Mouse (Mus musculus): Measurements from ENCODE around the gene Cdk5rap1. TPM values are rescaled to one million over a fixed set of nuclear protein-coding genes. Genes with fewer than 3 reads are reported as not detected.

The Cdk5rap1 gene
- 30.6 and 32.0 TPM in 2 replicates for total RNA-seq (2012; rRNA removed)
- 43.5 and 50.2 TPM in 2 replicates for total RNA-seq (2014; rRNA removed)
- polyA plus RNA-seq (2012; ENCODE audit: insufficient read length, low read depth): 25.8 and 26.4 TPM in 2 replicates

DNA sequence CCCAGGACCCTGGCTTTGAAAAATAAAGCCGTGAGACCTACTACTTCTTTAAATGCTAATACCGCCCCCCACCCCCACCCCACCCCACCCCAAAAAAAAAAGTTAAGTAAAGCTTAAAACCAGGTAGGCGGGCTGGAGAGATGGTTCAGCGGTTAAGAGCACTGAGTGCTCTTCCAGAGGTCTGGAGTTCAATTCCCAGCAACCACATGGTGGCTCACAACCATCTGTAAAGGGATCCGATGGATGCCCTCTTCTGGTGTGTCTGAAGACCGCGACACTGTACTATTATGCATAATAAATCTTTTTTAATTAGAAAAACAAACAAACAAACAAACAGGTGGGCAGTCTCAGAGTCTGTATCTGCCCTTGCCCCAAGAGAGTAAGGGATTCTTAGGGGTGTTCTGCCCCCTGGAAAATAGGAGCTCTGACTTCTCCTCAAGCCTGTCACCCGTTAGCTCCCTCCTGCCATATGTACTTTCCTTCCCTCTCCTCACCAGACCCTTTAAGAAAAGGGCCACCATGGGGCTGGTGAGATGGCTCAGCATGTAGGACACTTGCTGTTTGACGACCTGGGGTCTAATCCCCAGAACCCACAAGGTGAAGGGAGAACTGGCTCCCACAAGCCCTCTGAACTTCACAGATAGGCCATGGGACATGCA lies at the start of gene Cdk5rap1:
Gene Cdk5rap1 (minus strand): TSS at position 169 of the 659 bp plus-strand sequence.
- Histone ChIP-seq H3K27me3 (replicated peaks) (no peaks in the 10 kb centered on the region), H3K4me2 (ENCODE audit: insufficient read depth, low read depth, poor library complexity, severe bottlenecking) (peak within 1 kb of the TSS; percentile 68), H3K4me1 (ENCODE audit: control insufficient read depth in 1 of 2, insufficient read depth in 2 of 2) (peaks cover 17 to 55% of the 10 kb centered on the region in 2 experiments), H3K27ac (ENCODE audit: insufficient read depth, low read depth) (peak within 1 kb of the TSS; percentile 65), H3K4me3 (replicated peaks in 1 of 3; ENCODE audit: low read depth in 2 of 3, low read length in 2 of 3, poor library complexity in 1 of 3) (peak within 1 kb of the TSS; percentile 86 to 97 (median 96)), H3K9me3 (replicated peaks; ENCODE audit: low read length) (no peaks in the 10 kb centered on the region), H3K79me2 (replicated peaks; ENCODE audit: control insufficient read depth, extremely low read depth, insufficient read depth, poor library complexity, severe bottlenecking) (0 out of 2 replicates have a peak, but pooled peaks cover 2% of the 10 kb centered on the region), H3K36me3 (replicated peaks in 1 of 2; ENCODE audit: control insufficient read depth in 1 of 2, insufficient read depth in 1 of 2, low read length in 1 of 2) (peaks cover 10 to 27% of the 10 kb centered on the region in 2 experiments), H3K9ac (ENCODE audit: insufficient read depth, low read depth) (peak within 1 kb of the TSS; percentile 98)
- DNase-seq (ENCODE audit: extremely low read depth): no peak
- TF ChIP-seq E2F4 (IDR thresholded peaks at IDR 0.05; ENCODE audit: insufficient replicate concordance, low read depth, low read length): no peak
- TF ChIP-seq GABPA (IDR thresholded peaks at IDR 0.05; ENCODE audit: insufficient replicate concordance, low read depth, low read length): no peak
- TF ChIP-seq ZC3H11A (IDR thresholded peaks at IDR 0.05; ENCODE audit: low read depth, low read length): no peak
- no peak for TF ChIP-seq MAX (IDR thresholded peaks at IDR 0.05; ENCODE audit: low read length)
- no peak for TF ChIP-seq USF1 (IDR thresholded peaks at IDR 0.05; ENCODE audit: low read depth, low read length)
- dilution Hi-C loops (cut with MboI; ENCODE audit: extremely low pct_ligation_motif_present, extremely low pct_unique_long_range_greater_than_20kb, low sequenced_read_pairs) (no loop called here), in situ Hi-C loops (cut with MboI; ENCODE audit: low pct_ligation_motif_present, low pct_unique_long_range_greater_than_20kb, low sequenced_read_pairs) (no loop called here)

DNA sequence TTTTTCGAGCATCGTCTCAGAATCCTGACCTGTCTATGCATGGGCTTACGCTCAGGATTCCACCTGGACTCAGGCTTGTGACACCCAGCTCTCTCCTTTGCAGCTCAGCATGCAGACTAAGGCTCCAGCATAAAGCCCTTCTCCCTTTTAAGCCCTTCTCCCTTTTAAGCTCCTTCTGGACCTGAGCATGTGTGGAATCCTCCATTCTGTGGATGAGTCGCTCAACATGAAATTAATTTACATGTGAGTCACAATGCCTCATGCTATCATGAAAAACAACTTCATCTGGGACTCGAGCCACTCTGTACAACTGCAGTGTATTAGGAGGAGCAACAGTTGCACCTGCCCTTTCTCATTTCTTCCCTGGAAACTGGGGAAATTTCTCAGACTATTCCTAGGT lies 49.4 kb upstream of the Cdk5rap1 start:
- no peaks in the 10 kb centered on the region for H3K36me3 ChIP-seq (replicated peaks in 1 of 2; ENCODE audit: control insufficient read depth in 1 of 2, insufficient read depth in 1 of 2, low read length in 1 of 2)
- H3K4me1 ChIP-seq (ENCODE audit: control insufficient read depth in 1 of 2, insufficient read depth in 2 of 2): peaks cover under 1 to 6% of the 10 kb centered on the region in 2 experiments
- no peak overlapping the region for H3K27ac ChIP-seq (ENCODE audit: insufficient read depth, low read depth)
- peaks cover 5% of the 10 kb centered on the region for H3K9me3 ChIP-seq (replicated peaks; ENCODE audit: low read length)
- H3K9ac ChIP-seq (ENCODE audit: insufficient read depth, low read depth): no peak overlapping the region
- H3K27me3 ChIP-seq (replicated peaks): peaks cover 1% of the 10 kb centered on the region
- DNase-seq (ENCODE audit: extremely low read depth): no peak
- no peak overlapping the region for H3K4me2 ChIP-seq (ENCODE audit: insufficient read depth, low read depth, poor library complexity, severe bottlenecking)
- in situ Hi-C loops (cut with MboI; ENCODE audit: low pct_ligation_motif_present, low pct_unique_long_range_greater_than_20kb, low sequenced_read_pairs) (no loop called here), dilution Hi-C loops (cut with MboI; ENCODE audit: extremely low pct_ligation_motif_present, extremely low pct_unique_long_range_greater_than_20kb, low sequenced_read_pairs) (no loop called here)
- H3K79me2 ChIP-seq (replicated peaks; ENCODE audit: control insufficient read depth, extremely low read depth, insufficient read depth, poor library complexity, severe bottlenecking): no peaks in the 10 kb centered on the region
- no peak overlapping the region for H3K4me3 ChIP-seq (replicated peaks in 1 of 3; ENCODE audit: low read depth in 2 of 3, low read length in 2 of 3, poor library complexity in 1 of 3)
- TF ChIP-seq MEF2A (IDR thresholded peaks at IDR 0.05; ENCODE audit: borderline replicate concordance, low read depth, low read length) (no peak), PAX5 (IDR thresholded peaks at IDR 0.05; ENCODE audit: low read length) (no peak), CHD2 (IDR thresholded peaks at IDR 0.05; ENCODE audit: low read length) (no peak), ZC3H11A (IDR thresholded peaks at IDR 0.05; ENCODE audit: low read depth, low read length) (no peak)

- no peaks in the 10 kb centered on the region for H3K79me2 ChIP-seq (replicated peaks; ENCODE audit: control insufficient read depth, extremely low read depth, insufficient read depth, poor library complexity, severe bottlenecking)
Observed at GRCm38 (mm10) chr2:154420942-154421731, 48.3 kb upstream of the Cdk5rap1 start.

More at GRCm38 (mm10) chr2:154420942-154421731, 48.3 kb upstream of the Cdk5rap1 start:
- DNase-seq (ENCODE audit: extremely low read depth): no peak
- TF ChIP-seq RAD21 (IDR thresholded peaks at IDR 0.05; ENCODE audit: low read depth, low read length): no peak
- TF ChIP-seq ZKSCAN1 (IDR thresholded peaks at IDR 0.05; ENCODE audit: borderline replicate concordance, low read depth, low read length): no peak
- no peak for TF ChIP-seq MAZ (IDR thresholded peaks at IDR 0.05; ENCODE audit: low read depth, low read length)
- TF ChIP-seq ELF1 (IDR thresholded peaks at IDR 0.05; ENCODE audit: low read depth, low read length): no peak
- no peak for TF ChIP-seq TCF12 (IDR thresholded peaks at IDR 0.05; ENCODE audit: low read depth, low read length)
- TF ChIP-seq GABPA (IDR thresholded peaks at IDR 0.05; ENCODE audit: insufficient replicate concordance, low read depth, low read length): no peak
- no peak for TF ChIP-seq UBTF (IDR thresholded peaks at IDR 0.05; ENCODE audit: low read depth, low read length)
- TF ChIP-seq JUND (conservative IDR thresholded peaks at IDR 0.05; ENCODE audit: low read depth, low read length): no peak
- in situ Hi-C loops (cut with MboI; ENCODE audit: low pct_ligation_motif_present, low pct_unique_long_range_greater_than_20kb, low sequenced_read_pairs) (no loop called here), dilution Hi-C loops (cut with MboI; ENCODE audit: extremely low pct_ligation_motif_present, extremely low pct_unique_long_range_greater_than_20kb, low sequenced_read_pairs) (no loop called here)
- no peak overlapping the region for H3K27ac ChIP-seq (ENCODE audit: insufficient read depth, low read depth)
- H3K9me3 ChIP-seq (replicated peaks; ENCODE audit: low read length): peaks cover 5% of the 10 kb centered on the region
- H3K4me2 ChIP-seq (ENCODE audit: insufficient read depth, low read depth, poor library complexity, severe bottlenecking): no peak overlapping the region
- no peak overlapping the region for H3K4me3 ChIP-seq (replicated peaks in 1 of 3; ENCODE audit: low read depth in 2 of 3, low read length in 2 of 3, poor library complexity in 1 of 3)
- H3K4me1 ChIP-seq (ENCODE audit: control insufficient read depth in 1 of 2, insufficient read depth in 2 of 2): peaks cover 0 to 3% of the 10 kb centered on the region in 2 experiments; a peak in 1 of 4 replicates
- peaks cover 1% of the 10 kb centered on the region for H3K27me3 ChIP-seq (replicated peaks)
- H3K9ac ChIP-seq (ENCODE audit: insufficient read depth, low read depth): no peak overlapping the region
- no peaks in the 10 kb centered on the region for H3K36me3 ChIP-seq (replicated peaks in 1 of 2; ENCODE audit: control insufficient read depth in 1 of 2, insufficient read depth in 1 of 2, low read length in 1 of 2)
